Mouse (Mus musculus): ENCODE results near the gene Adgrd1.

The Adgrd1 gene

GRCm38 (mm10) chr5:129200132-129200531 is 103.6 kb downstream of the Adgrd1 start:
- no peak for DNase-seq (ENCODE audit: low read depth, low spot score)

GRCm38 (mm10) chr5:129208279-129208678 is 111.7 kb downstream of the Adgrd1 start:
- no peak for DNase-seq (ENCODE audit: low read depth, low spot score)

GRCm38 (mm10) chr5:129208845-129209244 is 112.3 kb downstream of the Adgrd1 start:
- DNase-seq (ENCODE audit: low read depth, low spot score): no peak

GRCm38 (mm10) chr5:129211385-129212031 is 115.0 kb downstream of the Adgrd1 start:
- DNase-seq (ENCODE audit: low read depth, low spot score): no peak

GRCm38 (mm10) chr5:129214023-129214422 is 117.5 kb downstream of the Adgrd1 start:
- no peak for DNase-seq (ENCODE audit: low read depth, low spot score)

- no peak for DNase-seq (ENCODE audit: low read depth, low spot score)
These were observed 119.5 kb downstream of the Adgrd1 start for GRCm38 (mm10) chr5:129216001-129216400.

GRCm38 (mm10) chr5:129217481-129218221 is 121.1 kb downstream of the Adgrd1 start:
- DNase-seq (ENCODE audit: low read depth, low spot score): no peak

GRCm38 (mm10) chr5:129218222-129218505 is 121.6 kb downstream of the Adgrd1 start:
- DNase-seq (ENCODE audit: low read depth, low spot score): no peak

- no peak for DNase-seq (ENCODE audit: low read depth, low spot score)
These were observed 122.0 kb downstream of the Adgrd1 start for GRCm38 (mm10) chr5:129218537-129218981.

GRCm38 (mm10) chr5:129219178-129219760 is 122.7 kb downstream of the Adgrd1 start:
- no peak for DNase-seq (ENCODE audit: low read depth, low spot score)

GRCm38 (mm10) chr5:129225810-129226450 is 129.4 kb downstream of the Adgrd1 start:
- DNase-seq (ENCODE audit: low read depth, low spot score): no peak

- DNase-seq (ENCODE audit: low read depth, low spot score): no peak
These were observed 131.6 kb downstream of the Adgrd1 start for GRCm38 (mm10) chr5:129228171-129228570.

- DNase-seq (ENCODE audit: low read depth, low spot score): no peak
These were observed 136.8 kb downstream of the Adgrd1 start for GRCm38 (mm10) chr5:129233301-129233700.

GRCm38 (mm10) chr5:129233881-129234432 is 137.4 kb downstream of the Adgrd1 start:
- no peak for DNase-seq (ENCODE audit: low read depth, low spot score)

- no peak for DNase-seq (ENCODE audit: low read depth, low spot score)
These were observed 139.8 kb downstream of the Adgrd1 start for GRCm38 (mm10) chr5:129236366-129236765.

- no peak for DNase-seq (ENCODE audit: low read depth, low spot score)
These were observed 145.3 kb downstream of the Adgrd1 start for GRCm38 (mm10) chr5:129241865-129242264.

GRCm38 (mm10) chr5:129242265-129242664 is 145.7 kb downstream of the Adgrd1 start:
- no peak for DNase-seq (ENCODE audit: low read depth, low spot score)

- DNase-seq (ENCODE audit: low read depth, low spot score): no peak
These were observed 146.6 kb downstream of the Adgrd1 start for GRCm38 (mm10) chr5:129243120-129243519.

GRCm38 (mm10) chr5:129244392-129244791 is 147.8 kb downstream of the Adgrd1 start:
- no peak for DNase-seq (ENCODE audit: low read depth, low spot score)

GRCm38 (mm10) chr5:129249080-129249479 is 152.5 kb downstream of the Adgrd1 start:
- DNase-seq (ENCODE audit: low read depth, low spot score): no peak

Data from embryo, embryonic 11.5 days (tissue).